In genomic region chr9:87049425-87049824, GRCm38 (mm10) we compare ENCODE assay signal across 11 mouse cellular contexts. TPM values are rescaled to one million over a fixed set of nuclear protein-coding genes. Genes with fewer than 3 reads are reported as not detected.
DNase-seq lines count a peak whose midpoint lies in the region.
"Had no signal": no experiment of that assay in that cellular context is flagged by ENCODE, and none has a peak within 500 bp of the region (broad histone marks: within the 10 kb centered on the region; RNA-seq: fewer than 3 reads in every experiment).

No protein-coding gene starts in this region.

- intact Hi-C loops in gastrocnemius, postnatal 36 days (cut with DNase I) = loop anchor here (10.0 kb wide), 1 partner anchor 175 kb away; no protein-coding TSS in a partner anchor

- DNase-seq in gastrocnemius, adult 18-20 months (ENCODE audit: low spot score) = peak; percentile 5
- no peak for DNase-seq in gastrocnemius, postnatal 36 days
- DNase-seq in layer of hippocampus, adult 9-10 months (ENCODE audit: low spot score) = peak; percentile 11
- no peak for DNase-seq in layer of hippocampus, postnatal 10 days (ENCODE audit: low spot score in 2 of 2)
- peak; percentile 33 for DNase-seq in NIH3T3 (ENCODE audit: low read depth)
- DNase-seq in heart, postnatal 4 days = peak; percentile 23
- DNase-seq in thymus, postnatal 36 days = no peak
- DNase-seq in embryo, embryonic 9.5 days (ENCODE audit: extremely low spot score) = no peak
- DNase-seq: adrenal gland, postnatal 25 days; cerebellum, adult 2 months; kidney, postnatal 4 days had no signal

RNA-seq across cellular contexts. Expression of gene Cyb5r4, which starts 27.6 kb away (rescaled TPM):
- total RNA-seq in gastrocnemius, adult 18-20 months (2021) = 10 to 100 TPM; 25.7 to 26.5 TPM
- total RNA-seq in gastrocnemius, postnatal 36 days (2021) = 10 to 100 TPM; 29.2 to 30.5 TPM
- 10 to 100 TPM; 26.0 to 31.9 TPM for total RNA-seq in layer of hippocampus, postnatal 10 days (2021)
- 10 to 100 TPM; 27.6 to 29.8 TPM for total RNA-seq in heart, postnatal 4 days (2021)

RNA-seq across cellular contexts. Expression of gene Ripply2, which starts 34.1 kb away (rescaled TPM):
- not detected for total RNA-seq in gastrocnemius, adult 18-20 months (2021)
- total RNA-seq in gastrocnemius, postnatal 36 days (2021) = not detected
- total RNA-seq in layer of hippocampus, postnatal 10 days (2021) = 1 to 10 TPM; 7.0 to 9.1 TPM
- not detected for total RNA-seq in heart, postnatal 4 days (2021)

Comparison
In these comparisons a context has a peak if more than half of its experiments do, and no peak if none do; other contexts are left out.
1. DNase-seq: peak in gastrocnemius, adult 18-20 months (single experiment), layer of hippocampus, adult 9-10 months (single experiment), NIH3T3 (single experiment) and heart, postnatal 4 days (single experiment); none in gastrocnemius, postnatal 36 days (0 of 2), layer of hippocampus, postnatal 10 days (0 of 2), thymus, postnatal 36 days (0 of 2) and embryo, embryonic 9.5 days (single experiment).
2. RNA of gene Ripply2, which starts 34.1 kb away (total RNA-seq): 7.0 to 9.1 TPM in layer of hippocampus, postnatal 10 days; not detected in gastrocnemius, adult 18-20 months, not detected in gastrocnemius, postnatal 36 days and not detected in heart, postnatal 4 days; every median in the first group is over 4 times any median in the second.